Mouse (Mus musculus) heart, postnatal 0 days (tissue): ENCODE measurements around the gene Gm11011.

Experiments used
- CTCF ChIP-seq: IDR thresholded peaks from 2 replicates; pipeline ENCODE4 v1.5.1; 2016; ENCODE audit warnings: antibody characterized with exemption, control low read depth, low read depth
- EP300 ChIP-seq: IDR thresholded peaks from 2 replicates; pipeline ENCODE4 v1.6.1; 2016; ENCODE audit warnings: antibody characterized with exemption, low read depth

GRCm38 (mm10) chr2:169585631-169586285, 1.8 kb downstream of the Gm11011 start:
- no peak for TF ChIP-seq CTCF
- no peak for TF ChIP-seq EP300
